Mouse (Mus musculus) kidney, embryonic 15.5 days (tissue): ENCODE results near the gene Lrrfip1. TPM values are rescaled to one million over a fixed set of nuclear protein-coding genes. Genes with fewer than 3 reads are reported as not detected.
A peak's percentile ranks its signal among the peaks of the same experiment; 100 is the strongest.

ENCODE experiments used
- ATAC-seq: fragments of 200-750 bp; cut with Nextera tagmentation; replicated peaks from 2 replicates; pipeline ENCODE4 v1.8.0; 2017; ENCODE audit warnings: moderate TSS enrichment; ENCODE audit not compliant: low FRiP score
- H3K27ac ChIP-seq: fragments of 300-500 bp; sonication (generic); 2 replicates; pipeline ENCODE4 v1.5.1; 2015; ENCODE audit warnings: mild to moderate bottlenecking, inconsistent platforms
- H3K27me3 ChIP-seq: fragments of 300-500 bp; sonication (generic); 2 replicates; pipeline ENCODE4 v1.6.1; 2015; ENCODE audit warnings: inconsistent platforms
- H3K36me3 ChIP-seq: fragments of 300-500 bp; sonication (generic); 2 replicates; pipeline ENCODE4 v1.6.1; 2015; ENCODE audit warnings: inconsistent platforms
- H3K4me1 ChIP-seq: fragments of 300-500 bp; sonication (generic); 2 replicates; pipeline ENCODE4 v1.6.1; 2015; ENCODE audit warnings: inconsistent platforms
- H3K4me2 ChIP-seq: fragments of 300-500 bp; sonication (generic); 2 replicates; pipeline ENCODE4 v1.6.1; 2015; ENCODE audit warnings: moderate library complexity, mild to moderate bottlenecking, inconsistent platforms
- H3K4me3 ChIP-seq: fragments of 300-500 bp; sonication (generic); replicated peaks from 2 replicates; pipeline ENCODE4 v1.5.1; 2015; ENCODE audit warnings: mild to moderate bottlenecking, inconsistent platforms
- H3K9ac ChIP-seq: fragments of 300-500 bp; sonication (generic); 2 replicates; pipeline ENCODE4 v1.6.1; 2015; ENCODE audit warnings: mild to moderate bottlenecking, inconsistent platforms
- H3K9me3 ChIP-seq: fragments of 300-500 bp; sonication (generic); replicated peaks from 2 replicates; pipeline ENCODE4 v1.6.1; 2016; ENCODE audit warnings: inconsistent platforms
- WGBS: fragments of 180-500 bp; shearing (Covaris S2); methylation state at CpG from one replicate; pipeline ENCODE4 v1.1.7; 2015; ENCODE audit warnings: mixed read lengths; 5-methylcytosine and 5-hydroxymethylcytosine counted together
- polyA plus RNA-seq: library from polyadenylated mRNA; unstranded; fragments of >200 nt; fragmentation: Nextera tagmentation; extraction: Ambion mirVana; gene quantifications from 2 replicates; pipeline ENCODE4 v1.2.1, GENCODE M21; 2015

Gene Lrrfip1
- polyA plus RNA-seq, 1 experiment from 2014 or later: 43.9 TPM

GRCm38 (mm10) chr1:91095258-91095657, 96.7 kb downstream of the Lrrfip1 start:
- H3K9me3 ChIP-seq: no peaks in the 10 kb centered on the region
- ATAC-seq: no peak
- H3K9ac ChIP-seq: no peak overlapping the region
- H3K27me3 ChIP-seq: no peaks in the 10 kb centered on the region
- H3K27ac ChIP-seq: peak overlapping the region; percentile 64
- peaks cover 25% of the 10 kb centered on the region for H3K4me1 ChIP-seq
- H3K4me2 ChIP-seq: no peak overlapping the region
- H3K4me3 ChIP-seq: no peak overlapping the region
- no peaks in the 10 kb centered on the region for H3K36me3 ChIP-seq
- WGBS: 63% methylated on average over 3 of the region's 3 CpGs

DNA sequence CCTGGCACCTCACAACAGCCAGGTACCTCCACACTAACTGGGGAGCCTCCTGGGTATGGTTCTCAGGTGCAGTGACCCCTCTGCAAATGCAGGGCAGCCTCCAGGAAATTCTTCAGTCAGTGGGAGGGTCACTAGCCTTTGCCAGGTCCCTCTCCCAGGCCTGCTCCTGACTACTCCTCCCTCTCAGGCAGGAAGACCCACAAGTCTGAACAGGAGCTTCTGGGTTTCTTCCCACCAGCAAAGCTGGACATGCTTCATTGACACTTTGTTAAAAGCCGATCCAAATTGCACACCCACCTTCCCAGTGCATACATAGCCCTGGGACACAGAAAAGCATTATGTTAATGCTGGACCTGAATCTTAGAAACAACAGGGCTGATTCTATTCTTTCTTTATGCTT, 97.3 kb downstream of the Lrrfip1 start:
- 0 out of 2 replicates have a peak, but pooled peaks cover 3% of the 10 kb centered on the region for H3K36me3 ChIP-seq
- ATAC-seq: no peak
- H3K9me3 ChIP-seq: no peaks in the 10 kb centered on the region
- H3K9ac ChIP-seq: no peak overlapping the region
- no peak overlapping the region for H3K4me2 ChIP-seq
- no peak overlapping the region for H3K4me3 ChIP-seq
- H3K27ac ChIP-seq: peak overlapping the region; percentile 64
- H3K4me1 ChIP-seq: peaks cover 25% of the 10 kb centered on the region
- 28% methylated on average over 1 of the region's 1 CpGs for WGBS
- no peaks in the 10 kb centered on the region for H3K27me3 ChIP-seq

DNA sequence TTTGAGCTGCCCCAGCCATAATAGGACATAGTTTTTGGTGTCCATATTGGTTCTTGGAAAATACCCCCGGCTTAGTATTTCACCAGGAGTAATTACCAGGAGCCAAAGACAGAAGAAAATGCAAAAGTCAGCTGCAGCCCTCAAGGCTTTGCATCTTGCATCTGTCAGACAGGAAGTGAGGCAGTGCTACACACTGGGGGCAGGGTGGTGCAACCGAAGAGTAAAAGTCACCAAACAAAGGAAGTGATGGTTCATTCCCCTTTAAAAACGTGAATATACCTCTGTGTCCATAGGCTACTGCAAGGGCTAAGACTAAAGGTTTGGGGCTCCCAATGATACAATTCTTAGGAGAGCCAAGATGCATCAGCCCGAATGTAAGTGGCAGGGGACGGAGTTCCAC, 98.0 kb downstream of the Lrrfip1 start:
- H3K4me3 ChIP-seq: no peak overlapping the region
- ATAC-seq: no peak
- no peak overlapping the region for H3K4me2 ChIP-seq
- H3K27me3 ChIP-seq: no peaks in the 10 kb centered on the region
- H3K4me1 ChIP-seq: peaks cover 24% of the 10 kb centered on the region
- WGBS: 72% methylated on average over 5 of the region's 5 CpGs
- no peaks in the 10 kb centered on the region for H3K9me3 ChIP-seq
- no peak overlapping the region for H3K9ac ChIP-seq
- H3K27ac ChIP-seq: peak overlapping the region; percentile 64
- peaks cover 10% of the 10 kb centered on the region; the same call in 1 of the 2 replicates for H3K36me3 ChIP-seq

DNA sequence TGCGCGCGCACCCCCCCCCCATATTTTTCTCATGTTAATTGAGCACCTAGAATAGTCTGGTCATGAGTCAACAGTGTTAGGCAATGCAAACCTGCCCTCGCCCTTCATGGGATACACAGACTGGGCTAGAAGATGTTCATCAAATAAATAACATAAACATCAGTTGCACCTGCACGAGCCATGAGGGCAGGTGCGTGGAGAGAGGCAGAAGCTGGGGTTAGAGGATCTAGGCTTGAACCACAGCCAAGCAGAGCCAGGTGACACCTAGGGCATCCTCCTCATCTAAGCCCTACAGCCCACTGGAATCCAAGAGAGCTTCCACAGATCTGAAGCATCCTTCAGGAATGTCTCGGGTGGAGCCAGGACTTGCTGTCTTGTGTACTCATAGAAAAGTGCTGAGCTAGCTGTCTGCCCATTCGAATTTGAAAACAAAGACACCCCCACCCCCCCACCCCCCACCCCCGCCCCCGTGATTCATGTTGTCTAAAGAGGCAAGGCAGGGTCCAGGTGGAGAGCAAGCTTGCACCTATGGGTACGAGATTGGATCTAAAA, 98.8 kb downstream of the Lrrfip1 start:
- Histone ChIP-seq H3K4me1 (peaks cover 22% of the 10 kb centered on the region), H3K27me3 (no peaks in the 10 kb centered on the region), H3K27ac (no peak overlapping the region), H3K9ac (no peak overlapping the region), H3K4me2 (no peak overlapping the region), H3K4me3 (no peak overlapping the region), H3K9me3 (no peaks in the 10 kb centered on the region), H3K36me3 (peaks cover 10% of the 10 kb centered on the region; the same call in 1 of the 2 replicates)
- no peak for ATAC-seq
- 94% methylated on average over 11 of the region's 11 CpGs for WGBS

- peaks cover 21% of the 10 kb centered on the region for H3K36me3 ChIP-seq
- peak; percentile 52; the same call in 1 of the 2 replicates for ATAC-seq
- H3K4me3 ChIP-seq: no peak overlapping the region
- H3K9ac ChIP-seq: no peak overlapping the region
- H3K27me3 ChIP-seq: no peaks in the 10 kb centered on the region
- H3K9me3 ChIP-seq: no peaks in the 10 kb centered on the region
- peaks cover 22% of the 10 kb centered on the region for H3K4me1 ChIP-seq
- H3K27ac ChIP-seq: no peak overlapping the region
- H3K4me2 ChIP-seq: no peak overlapping the region
- WGBS: 6% methylated on average over 6 of the region's 6 CpGs
These were observed 100.3 kb downstream of the Lrrfip1 start for GRCm38 (mm10) chr1:91098887-91099286.

DNA sequence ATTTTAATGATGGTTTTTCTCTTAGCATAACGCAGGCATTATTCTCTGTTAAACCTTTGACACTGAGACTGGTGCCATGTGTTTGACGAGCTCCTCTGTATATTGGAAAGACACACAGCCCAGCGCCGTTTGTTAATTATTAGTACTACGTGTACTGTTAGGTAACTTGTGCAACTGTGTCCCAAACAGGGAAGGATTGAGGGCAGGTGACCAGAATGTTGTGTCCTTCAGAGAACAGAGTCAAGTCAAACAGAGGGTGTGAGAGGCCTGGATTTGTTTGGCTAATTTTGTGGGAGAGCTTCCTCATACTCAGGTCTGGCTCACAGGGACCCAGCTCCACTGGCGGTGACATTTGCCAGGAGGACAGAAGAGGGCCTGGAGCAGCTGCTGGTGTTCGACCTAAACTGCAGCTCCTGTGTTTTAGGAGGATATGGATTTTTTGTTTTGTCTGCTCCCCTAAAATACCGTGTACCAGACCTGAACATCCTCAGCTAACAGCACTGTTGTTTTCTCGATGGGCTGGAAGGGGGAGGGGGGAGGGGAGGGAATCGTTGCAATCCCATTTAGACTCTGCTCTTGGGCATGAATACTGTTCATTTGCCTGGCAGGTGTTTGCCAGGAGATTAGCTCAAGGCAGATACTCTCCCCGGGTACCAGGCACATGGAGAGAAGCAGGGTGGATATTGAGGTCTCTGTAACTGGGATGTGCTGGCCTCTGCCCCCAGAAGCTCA, 103.3 kb downstream of the Lrrfip1 start:
- peaks cover 46% of the 10 kb centered on the region for H3K36me3 ChIP-seq
- no peaks in the 10 kb centered on the region for H3K9me3 ChIP-seq
- WGBS: 81% methylated on average over 11 of the region's 11 CpGs
- no peak overlapping the region for H3K27ac ChIP-seq
- no peak for ATAC-seq
- no peaks in the 10 kb centered on the region for H3K27me3 ChIP-seq
- H3K4me1 ChIP-seq: peaks cover 6% of the 10 kb centered on the region
- no peak overlapping the region for H3K4me3 ChIP-seq
- H3K4me2 ChIP-seq: no peak overlapping the region
- H3K9ac ChIP-seq: no peak overlapping the region

DNA sequence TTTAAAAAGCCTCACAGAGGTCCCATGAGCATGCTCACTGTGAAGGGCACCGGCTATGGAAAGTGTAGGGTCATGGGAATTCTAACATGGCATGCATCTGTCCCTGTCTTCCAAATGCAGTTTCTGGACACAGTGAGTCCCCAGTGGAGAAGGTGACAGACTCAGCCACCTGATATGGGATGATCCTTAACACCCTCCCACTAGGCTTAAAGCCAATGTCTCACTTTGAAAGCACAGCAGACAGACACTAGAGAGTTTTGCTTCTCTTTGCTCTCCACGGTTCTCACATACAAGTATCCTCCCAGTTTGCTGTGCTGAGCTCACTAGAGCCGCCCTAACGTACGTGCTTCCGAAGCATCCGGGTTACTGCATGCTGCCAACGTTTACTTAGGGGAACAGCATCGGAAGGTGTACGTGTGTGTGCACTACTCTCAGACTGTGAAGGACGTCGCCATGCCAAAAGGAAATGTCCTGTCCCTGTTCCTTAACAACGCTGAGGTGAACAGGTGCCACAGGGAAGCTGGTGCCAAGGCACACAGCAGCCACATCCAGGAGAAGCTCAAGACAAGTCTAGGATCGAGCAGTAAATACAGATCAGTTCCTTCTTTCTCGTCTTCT, 104.9 kb downstream of the Lrrfip1 start:
- H3K9me3 ChIP-seq: no peaks in the 10 kb centered on the region
- H3K27ac ChIP-seq: no peak overlapping the region
- no peak overlapping the region for H3K4me2 ChIP-seq
- ATAC-seq: no peak
- peaks cover 58% of the 10 kb centered on the region for H3K36me3 ChIP-seq
- 91% methylated on average over 15 of the region's 15 CpGs for WGBS
- H3K27me3 ChIP-seq: no peaks in the 10 kb centered on the region
- no peak overlapping the region for H3K4me3 ChIP-seq
- H3K9ac ChIP-seq: no peak overlapping the region
- H3K4me1 ChIP-seq: peaks cover 4% of the 10 kb centered on the region

- WGBS: 77% methylated on average over 5 of the region's 5 CpGs
- no peak for ATAC-seq
- H3K4me2 ChIP-seq: no peak overlapping the region
- no peaks in the 10 kb centered on the region for H3K9me3 ChIP-seq
- peaks cover 67% of the 10 kb centered on the region for H3K36me3 ChIP-seq
- H3K9ac ChIP-seq: no peak overlapping the region
- no peak overlapping the region for H3K27ac ChIP-seq
- H3K4me1 ChIP-seq: no peaks in the 10 kb centered on the region
- H3K4me3 ChIP-seq: no peak overlapping the region
- no peaks in the 10 kb centered on the region for H3K27me3 ChIP-seq
These were observed 109.0 kb downstream of the Lrrfip1 start for GRCm38 (mm10) chr1:91107548-91107947.

- 56% methylated on average over 4 of the region's 4 CpGs for WGBS
- Histone ChIP-seq H3K4me3 (no peak overlapping the region), H3K27me3 (no peaks in the 10 kb centered on the region), H3K4me1 (no peaks in the 10 kb centered on the region), H3K9ac (no peak overlapping the region), H3K27ac (no peak overlapping the region), H3K9me3 (no peaks in the 10 kb centered on the region), H3K36me3 (peaks cover 63% of the 10 kb centered on the region), H3K4me2 (no peak overlapping the region)
- no peak for ATAC-seq
These were observed 110.8 kb downstream of the Lrrfip1 start for GRCm38 (mm10) chr1:91109302-91109701.

DNA sequence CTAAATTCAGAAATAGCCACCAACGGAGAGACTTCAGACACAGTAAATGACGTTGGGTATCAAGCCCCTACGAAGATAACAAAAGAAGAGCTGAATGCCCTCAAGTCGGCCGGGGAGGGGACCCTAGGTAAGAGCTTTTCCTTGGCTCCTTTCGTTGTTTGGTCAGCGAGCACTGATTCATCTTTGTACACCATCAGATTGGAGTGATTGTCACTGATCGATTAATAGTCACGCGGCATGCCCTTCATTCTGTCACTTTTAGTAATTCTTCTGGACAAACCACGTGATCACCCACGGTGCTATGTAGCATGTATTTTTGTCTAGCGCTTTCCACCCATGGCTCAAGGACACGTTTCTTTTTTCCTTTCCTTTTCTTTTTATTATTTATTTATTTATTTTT, 113.6 kb downstream of the Lrrfip1 start:
- no peak overlapping the region for H3K9ac ChIP-seq
- 94% methylated on average over 14 of the region's 14 CpGs for WGBS
- no peaks in the 10 kb centered on the region for H3K4me1 ChIP-seq
- H3K27ac ChIP-seq: no peak overlapping the region
- H3K27me3 ChIP-seq: no peaks in the 10 kb centered on the region
- ATAC-seq: no peak
- no peak overlapping the region for H3K4me2 ChIP-seq
- no peaks in the 10 kb centered on the region for H3K9me3 ChIP-seq
- H3K4me3 ChIP-seq: no peak overlapping the region
- peaks cover 57% of the 10 kb centered on the region for H3K36me3 ChIP-seq

DNA sequence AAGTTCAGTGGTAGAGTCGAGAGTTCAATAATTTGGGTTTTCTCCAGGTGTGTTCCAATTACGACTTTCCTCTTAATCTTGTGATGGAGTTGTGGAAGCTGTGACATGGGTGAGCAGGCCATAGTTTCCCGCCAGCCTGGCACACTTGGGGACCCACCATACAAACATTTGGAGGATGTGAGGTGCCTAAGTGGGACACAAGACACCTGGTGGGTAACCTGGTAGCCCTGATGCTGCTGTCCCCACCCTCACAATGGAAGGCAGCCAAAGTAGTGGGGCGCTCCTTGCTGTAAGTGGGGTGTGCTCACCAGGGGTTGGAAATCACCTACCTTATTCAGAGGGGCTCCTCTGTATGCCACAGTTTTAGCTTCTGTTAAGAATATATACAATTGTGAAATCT, 114.1 kb downstream of the Lrrfip1 start:
- Histone ChIP-seq H3K4me1 (no peaks in the 10 kb centered on the region), H3K9ac (no peak overlapping the region), H3K36me3 (peaks cover 52% of the 10 kb centered on the region), H3K9me3 (no peaks in the 10 kb centered on the region), H3K4me2 (no peak overlapping the region), H3K27me3 (no peaks in the 10 kb centered on the region), H3K4me3 (no peak overlapping the region), H3K27ac (no peak overlapping the region)
- 93% methylated on average over 4 of the region's 4 CpGs for WGBS
- ATAC-seq: no peak

DNA sequence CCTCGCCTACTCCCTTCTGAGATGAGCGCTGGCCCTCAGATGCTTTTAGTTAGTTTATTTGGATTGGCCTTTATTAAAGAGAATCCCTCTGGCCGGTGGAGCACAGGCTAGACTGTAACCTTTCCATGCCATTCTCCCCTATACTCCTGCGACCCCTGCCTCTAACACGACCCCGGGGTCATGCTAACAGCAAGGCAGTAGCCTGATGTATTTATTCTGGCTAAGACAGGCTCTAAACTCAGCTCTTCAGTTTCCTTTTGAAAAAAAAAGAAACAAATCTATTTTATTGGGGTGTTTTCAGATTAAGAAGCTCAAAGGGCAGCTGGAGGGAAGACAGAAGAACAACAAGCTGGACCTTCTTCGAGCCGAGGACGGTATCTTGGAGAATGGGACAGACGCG, 123.6 kb downstream of the Lrrfip1 start:
- no peak for ATAC-seq
- H3K27ac ChIP-seq: no peak overlapping the region
- H3K9ac ChIP-seq: no peak overlapping the region
- no peak overlapping the region for H3K4me2 ChIP-seq
- H3K4me1 ChIP-seq: peaks cover 19% of the 10 kb centered on the region; the same call in 1 of the 2 replicates
- no peaks in the 10 kb centered on the region for H3K27me3 ChIP-seq
- H3K9me3 ChIP-seq: no peaks in the 10 kb centered on the region
- no peak overlapping the region for H3K4me3 ChIP-seq
- 42% methylated on average over 11 of the region's 11 CpGs for WGBS
- H3K36me3 ChIP-seq: peaks cover 43% of the 10 kb centered on the region
